Mouse (Mus musculus) intestine, postnatal 0 days (tissue): Measurements from ENCODE around the gene Grap2. TPM values are rescaled to one million over a fixed set of nuclear protein-coding genes. Genes with fewer than 3 reads are reported as not detected.

ENCODE experiments used
- ATAC-seq: fragments of 200-750 bp; cut with Nextera tagmentation; 2 replicates; pipeline ENCODE4 v1.8.0; 2017; ENCODE audit warnings: mild to moderate bottlenecking, moderate TSS enrichment, moderate library complexity
- H3K27ac ChIP-seq: fragments of 300-500 bp; sonication (generic); 2 replicates; pipeline ENCODE4 v1.5.1; 2014; ENCODE audit warnings: mild to moderate bottlenecking, low read depth, low read length, moderate library complexity
- H3K27me3 ChIP-seq: fragments of 300-500 bp; sonication (generic); replicated peaks from 2 replicates; pipeline ENCODE4 v1.6.1; 2014; ENCODE audit warnings: low read length, mixed read lengths; ENCODE audit not compliant: control insufficient read depth, insufficient read depth
- H3K36me3 ChIP-seq: fragments of 300-500 bp; sonication (generic); 2 replicates; pipeline ENCODE4 v1.6.1; 2014; ENCODE audit warnings: mild to moderate bottlenecking, moderate library complexity; ENCODE audit not compliant: control insufficient read depth, insufficient read depth
- H3K4me1 ChIP-seq: fragments of 300-500 bp; sonication (generic); replicated peaks from 2 replicates; pipeline ENCODE4 v1.6.1; 2014; ENCODE audit warnings: antibody characterized with exemption, low read length, mixed read lengths; ENCODE audit not compliant: control insufficient read depth, insufficient read depth
- H3K4me2 ChIP-seq: fragments of 300-500 bp; sonication (generic); replicated peaks from 2 replicates; pipeline ENCODE4 v1.6.1; 2014; ENCODE audit warnings: low read depth, mild to moderate bottlenecking, moderate library complexity
- H3K4me3 ChIP-seq: fragments of 300-500 bp; sonication (generic); 2 replicates; pipeline ENCODE4 v1.5.1; 2014; ENCODE audit warnings: low read depth, low read length
- H3K9ac ChIP-seq: fragments of 300-500 bp; sonication (generic); 2 replicates; pipeline ENCODE4 v1.6.1; 2014; ENCODE audit warnings: mild to moderate bottlenecking, low read depth, low read length
- H3K9me3 ChIP-seq: fragments of 300-500 bp; sonication (generic); 2 replicates; pipeline ENCODE4 v1.6.1; 2016; ENCODE audit warnings: mixed run types; ENCODE audit not compliant: control insufficient read depth
- CTCF ChIP-seq: sonication (generic); IDR thresholded peaks from 2 replicates; pipeline ENCODE4 v1.5.1; 2016; ENCODE audit warnings: low read depth, mild to moderate bottlenecking, control low read depth, antibody characterized with exemption, moderate library complexity
- WGBS: fragments of 180-500 bp; shearing (Covaris S2); extraction: QIAGEN DNeasy Blood & Tissue Kit; methylation state at CpG from one replicate; pipeline ENCODE4 v1.1.7; 2014; 5-methylcytosine and 5-hydroxymethylcytosine counted together
- polyA plus RNA-seq: library from polyadenylated mRNA; unstranded; fragments of >200 nt; fragmentation: Nextera tagmentation; extraction: Ambion mirVana; gene quantifications from 2 replicates; pipeline ENCODE4 v1.2.1, GENCODE M21; 2015

Grap2 gene
- polyA plus RNA-seq, 1 experiment from 2014 or later = 0.27 TPM

- Histone ChIP-seq H3K4me2 (no peak overlapping the region), H3K9ac (0 out of 2 replicates have a peak overlapping the region, but pooled peaks have one; percentile 22), H3K4me3 (no peak overlapping the region), H3K27ac (no peak overlapping the region), H3K4me1 (peaks cover 15% of the 10 kb centered on the region), H3K27me3 (no peaks in the 10 kb centered on the region), H3K9me3 (no peaks in the 10 kb centered on the region), H3K36me3 (no peaks in the 10 kb centered on the region)
- WGBS = 73% methylated on average over 13 of the region's 13 CpGs
- no peak for ATAC-seq
- TF ChIP-seq CTCF = no peak
Measured at GRCm38 (mm10) chr15:80636757-80637372, 64.5 kb downstream of the Grap2 start.

- no peak overlapping the region for H3K9ac ChIP-seq
- no peaks in the 10 kb centered on the region for H3K9me3 ChIP-seq
- no peaks in the 10 kb centered on the region for H3K36me3 ChIP-seq
- peak overlapping the region; percentile 41 for H3K4me2 ChIP-seq
- no peak overlapping the region for H3K4me3 ChIP-seq
- peaks cover 24% of the 10 kb centered on the region for H3K4me1 ChIP-seq
- H3K27ac ChIP-seq = peak overlapping the region; percentile 66
- WGBS = 6% methylated on average over 11 of the region's 11 CpGs
- no peaks in the 10 kb centered on the region for H3K27me3 ChIP-seq
- no peak for TF ChIP-seq CTCF
- ATAC-seq = peak; percentile 86
Measured at GRCm38 (mm10) chr15:80639071-80639702, 66.8 kb downstream of the Grap2 start.

GRCm38 (mm10) chr15:80639874-80640273 lies 67.5 kb downstream of the Grap2 start:
- peaks cover 24% of the 10 kb centered on the region for H3K4me1 ChIP-seq
- H3K9ac ChIP-seq = no peak overlapping the region
- TF ChIP-seq CTCF = no peak
- 94% methylated on average over 3 of the region's 3 CpGs for WGBS
- H3K4me2 ChIP-seq = no peak overlapping the region
- no peak overlapping the region for H3K4me3 ChIP-seq
- H3K27ac ChIP-seq = no peak overlapping the region
- no peaks in the 10 kb centered on the region for H3K27me3 ChIP-seq
- no peak for ATAC-seq
- no peaks in the 10 kb centered on the region for H3K9me3 ChIP-seq
- H3K36me3 ChIP-seq = no peaks in the 10 kb centered on the region

GRCm38 (mm10) chr15:80641702-80642435 lies 69.5 kb downstream of the Grap2 start:
- 46% methylated on average over 2 of the region's 2 CpGs for WGBS
- H3K27ac ChIP-seq = peak overlapping the region; percentile 36; the same call in 1 of the 2 replicates

GRCm38 (mm10) chr15:80645006-80645797 lies 72.8 kb downstream of the Grap2 start:
- Histone ChIP-seq H3K9ac (no peak overlapping the region), H3K9me3 (no peaks in the 10 kb centered on the region), H3K27ac (no peak overlapping the region), H3K36me3 (no peaks in the 10 kb centered on the region), H3K27me3 (0 out of 2 replicates have a peak, but pooled peaks cover 3% of the 10 kb centered on the region), H3K4me1 (peaks cover 15% of the 10 kb centered on the region), H3K4me3 (no peak overlapping the region), H3K4me2 (no peak overlapping the region)
- TF ChIP-seq CTCF = no peak
- peak; percentile 62 for ATAC-seq
- WGBS = 47% methylated on average over 17 of the region's 17 CpGs

More at GRCm38 (mm10) chr15:80641702-80642435, 69.5 kb downstream of the Grap2 start:
- no peak overlapping the region for H3K4me3 ChIP-seq
- no peaks in the 10 kb centered on the region for H3K9me3 ChIP-seq
- ATAC-seq = peak; percentile 39
- no peaks in the 10 kb centered on the region for H3K27me3 ChIP-seq
- H3K36me3 ChIP-seq = no peaks in the 10 kb centered on the region
- peaks cover 24% of the 10 kb centered on the region for H3K4me1 ChIP-seq
- no peak for TF ChIP-seq CTCF
- no peak overlapping the region for H3K4me2 ChIP-seq
- H3K9ac ChIP-seq = no peak overlapping the region
